In genomic region chr17:28141205-28141650, GRCm38 (mm10) we compare ENCODE assay signal across 8 mouse cellular contexts. TPM values are rescaled to one million over a fixed set of nuclear protein-coding genes. Genes with fewer than 3 reads are reported as not detected.
DNase-seq lines count a peak whose midpoint lies in the region; ATAC-seq lines count a peak whose summit lies in the region.
"Had no signal": no experiment of that assay in that cellular context is flagged by ENCODE, and none has a peak within 500 bp of the region (broad histone marks: within the 10 kb centered on the region; RNA-seq: fewer than 3 reads in every experiment).

No protein-coding gene starts in this region.

- H3K27ac ChIP-seq in lung, embryonic 16.5 days (ENCODE audit: low read length) = no peak overlapping the region
- H3K27ac ChIP-seq in forebrain, embryonic 14.5 days (ENCODE audit: low read depth, low read length) = peak overlapping the region; percentile 90
- peak overlapping the region; percentile 83 for H3K27ac ChIP-seq in limb, embryonic 15.5 days
- H3K27ac ChIP-seq in stomach, embryonic 16.5 days (ENCODE audit: low read length) = no peak overlapping the region

- peak overlapping the region; percentile 60 for H3K4me3 ChIP-seq in lung, embryonic 16.5 days (ENCODE audit: low read length)
- peak overlapping the region; percentile 66 for H3K4me3 ChIP-seq in forebrain, embryonic 14.5 days (ENCODE audit: low read depth, low read length)
- H3K4me3 ChIP-seq in limb, embryonic 15.5 days = peak overlapping the region; percentile 65
- peak overlapping the region; percentile 63 for H3K4me3 ChIP-seq in stomach, embryonic 16.5 days (replicated peaks; ENCODE audit: low read length)

- no peak for ATAC-seq in lung, embryonic 16.5 days (ENCODE audit: low read depth)
- peak; percentile 25; the same call in 1 of the 2 replicates for ATAC-seq in forebrain, embryonic 14.5 days
- no peak for ATAC-seq in limb, embryonic 15.5 days (ENCODE audit: insufficient number of reproducible peaks, low FRiP score, low TSS enrichment, low read depth)
- ATAC-seq in stomach, embryonic 16.5 days (ENCODE audit: insufficient read depth, low FRiP score) = no peak

- H3K4me1 ChIP-seq in lung, embryonic 16.5 days (replicated peaks; ENCODE audit: control insufficient read depth, insufficient read depth, low read length) = peaks cover 28% of the 10 kb centered on the region
- peaks cover 21% of the 10 kb centered on the region for H3K4me1 ChIP-seq in forebrain, embryonic 14.5 days (ENCODE audit: control insufficient read depth, insufficient read depth, low read length)
- peaks cover 56% of the 10 kb centered on the region for H3K4me1 ChIP-seq in limb, embryonic 15.5 days
- peaks cover 27% of the 10 kb centered on the region for H3K4me1 ChIP-seq in stomach, embryonic 16.5 days (ENCODE audit: control insufficient read depth, insufficient read depth, low read length)

- H3K27me3 ChIP-seq in lung, embryonic 16.5 days (ENCODE audit: control insufficient read depth, insufficient read depth, low read depth, low read length) = peaks cover 50% of the 10 kb centered on the region
- H3K27me3 ChIP-seq in forebrain, embryonic 14.5 days (replicated peaks; ENCODE audit: control insufficient read depth, insufficient read depth, low read length) = no peaks in the 10 kb centered on the region
- H3K27me3 ChIP-seq in limb, embryonic 15.5 days = 0 out of 2 replicates have a peak, but pooled peaks cover 10% of the 10 kb centered on the region
- H3K27me3 ChIP-seq in stomach, embryonic 16.5 days (ENCODE audit: control insufficient read depth, insufficient read depth, low read length) = peaks cover 26% of the 10 kb centered on the region

- H3K9ac ChIP-seq in lung, embryonic 16.5 days (ENCODE audit: low read length) = peak overlapping the region; percentile 64; the same call in 1 of the 2 replicates
- peak overlapping the region; percentile 85 for H3K9ac ChIP-seq in forebrain, embryonic 14.5 days (ENCODE audit: low read length)
- H3K9ac ChIP-seq in limb, embryonic 15.5 days = peak overlapping the region; percentile 54
- peak overlapping the region; percentile 78; the same call in 1 of the 2 replicates for H3K9ac ChIP-seq in stomach, embryonic 16.5 days (ENCODE audit: low read length)

- no peak for DNase-seq in lung, postnatal 14 days
- DNase-seq in forebrain, embryonic 14.5 days (ENCODE audit: low spot score) = peak; percentile 34
- DNase-seq in urinary bladder, adult 2 months (ENCODE audit: low spot score) = no peak
- DNase-seq in Muller cell, postnatal 12 days (ENCODE audit: inconsistent ontology term) = no peak
- DNase-seq: gastrocnemius, postnatal 36 days had no signal

- H3K4me2 ChIP-seq in lung, embryonic 16.5 days (ENCODE audit: low read depth, low read length) = peak overlapping the region; percentile 99
- peak overlapping the region; percentile 88 for H3K4me2 ChIP-seq in forebrain, embryonic 14.5 days (ENCODE audit: low read length)
- peak overlapping the region; percentile 96 for H3K4me2 ChIP-seq in limb, embryonic 15.5 days
- H3K4me2 ChIP-seq in stomach, embryonic 16.5 days (ENCODE audit: low read depth, low read length) = peak overlapping the region; percentile 100

- no peaks in the 10 kb centered on the region for H3K9me3 ChIP-seq in lung, embryonic 16.5 days (ENCODE audit: control insufficient read depth, low read length)
- no peaks in the 10 kb centered on the region for H3K9me3 ChIP-seq in forebrain, embryonic 14.5 days (replicated peaks; ENCODE audit: control insufficient read depth, low read length)
- no peaks in the 10 kb centered on the region for H3K9me3 ChIP-seq in limb, embryonic 15.5 days
- H3K9me3 ChIP-seq in stomach, embryonic 16.5 days (replicated peaks; ENCODE audit: control insufficient read depth, low read length) = no peaks in the 10 kb centered on the region

- WGBS in lung, embryonic 16.5 days = 5% methylated on average over 15 of the region's 15 CpGs
- 2% methylated on average over 15 of the region's 15 CpGs for WGBS in forebrain, embryonic 14.5 days
- WGBS in limb, embryonic 15.5 days = 5% methylated on average over 15 of the region's 15 CpGs
- 6% methylated on average over 15 of the region's 15 CpGs for WGBS in stomach, embryonic 16.5 days

- H3K36me3 ChIP-seq in lung, embryonic 16.5 days (ENCODE audit: control insufficient read depth, insufficient read depth, low read length) = no peaks in the 10 kb centered on the region
- H3K36me3 ChIP-seq in forebrain, embryonic 14.5 days (ENCODE audit: control insufficient read depth, insufficient read depth, low read length) = no peaks in the 10 kb centered on the region
- H3K36me3 ChIP-seq in limb, embryonic 15.5 days = no peaks in the 10 kb centered on the region
- no peaks in the 10 kb centered on the region for H3K36me3 ChIP-seq in stomach, embryonic 16.5 days (ENCODE audit: control insufficient read depth, insufficient read depth, low read length)

RNA-seq across cellular contexts. Expression of gene Scube3, which starts 0.7 kb away (rescaled TPM):
- 1.3 and 1.4 TPM in 2 replicates for polyA plus RNA-seq in lung, embryonic 16.5 days (2015; fragmentation: Nextera tagmentation; extraction: Ambion mirVana)
- polyA plus RNA-seq in forebrain, embryonic 14.5 days (2014; fragmentation: Nextera tagmentation; extraction: Ambion mirVana) = 4.7 TPM in 2 replicates
- 4.2 and 6.9 TPM in 2 replicates for polyA plus RNA-seq in limb, embryonic 15.5 days (2015; fragmentation: Nextera tagmentation; extraction: Ambion mirVana)
- 1.3 and 2.5 TPM in 2 replicates for polyA plus RNA-seq in stomach, embryonic 16.5 days (2015; fragmentation: Nextera tagmentation; extraction: Ambion mirVana)
- polyA plus RNA-seq in urinary bladder, adult 2 months (2012; rRNA removed) = 1.6 and 1.8 TPM in 2 replicates

RNA-seq across cellular contexts. Expression of gene Zfp523, which starts 35.7 kb away (rescaled TPM):
- 34.2 and 34.9 TPM in 2 replicates for polyA plus RNA-seq in lung, embryonic 16.5 days (2015; fragmentation: Nextera tagmentation; extraction: Ambion mirVana)
- polyA plus RNA-seq in forebrain, embryonic 14.5 days (2014; fragmentation: Nextera tagmentation; extraction: Ambion mirVana) = 31.0 and 33.9 TPM in 2 replicates
- polyA plus RNA-seq in limb, embryonic 15.5 days (2015; fragmentation: Nextera tagmentation; extraction: Ambion mirVana) = 30.9 and 33.6 TPM in 2 replicates
- polyA plus RNA-seq in stomach, embryonic 16.5 days (2015; fragmentation: Nextera tagmentation; extraction: Ambion mirVana) = 26.0 and 27.5 TPM in 2 replicates
- 21.0 and 28.3 TPM in 2 replicates for polyA plus RNA-seq in urinary bladder, adult 2 months (2012; rRNA removed)

Comparison
In these comparisons a context has a peak if more than half of its experiments do, and no peak if none do; other contexts are left out.
1. H3K27ac ChIP-seq: peak in forebrain, embryonic 14.5 days (single experiment) and limb, embryonic 15.5 days (single experiment); none in lung, embryonic 16.5 days (single experiment) and stomach, embryonic 16.5 days (single experiment).
2. Peak in every context shown above with its lines, with median percentiles within 50 percentile points of each other: H3K4me2 ChIP-seq, H3K4me3 ChIP-seq and H3K9ac ChIP-seq.